Mouse (Mus musculus): Measurements from ENCODE around the gene Ctnnbl1. TPM values are rescaled to one million over a fixed set of nuclear protein-coding genes. Genes with fewer than 3 reads are reported as not detected.
A peak's percentile ranks its signal among the peaks of the same experiment; 100 is the strongest.

Gene Ctnnbl1
- total RNA-seq, 4 experiments from 2014 or later: 24.6 to 28.4 (median 27.7) TPM

DNA sequence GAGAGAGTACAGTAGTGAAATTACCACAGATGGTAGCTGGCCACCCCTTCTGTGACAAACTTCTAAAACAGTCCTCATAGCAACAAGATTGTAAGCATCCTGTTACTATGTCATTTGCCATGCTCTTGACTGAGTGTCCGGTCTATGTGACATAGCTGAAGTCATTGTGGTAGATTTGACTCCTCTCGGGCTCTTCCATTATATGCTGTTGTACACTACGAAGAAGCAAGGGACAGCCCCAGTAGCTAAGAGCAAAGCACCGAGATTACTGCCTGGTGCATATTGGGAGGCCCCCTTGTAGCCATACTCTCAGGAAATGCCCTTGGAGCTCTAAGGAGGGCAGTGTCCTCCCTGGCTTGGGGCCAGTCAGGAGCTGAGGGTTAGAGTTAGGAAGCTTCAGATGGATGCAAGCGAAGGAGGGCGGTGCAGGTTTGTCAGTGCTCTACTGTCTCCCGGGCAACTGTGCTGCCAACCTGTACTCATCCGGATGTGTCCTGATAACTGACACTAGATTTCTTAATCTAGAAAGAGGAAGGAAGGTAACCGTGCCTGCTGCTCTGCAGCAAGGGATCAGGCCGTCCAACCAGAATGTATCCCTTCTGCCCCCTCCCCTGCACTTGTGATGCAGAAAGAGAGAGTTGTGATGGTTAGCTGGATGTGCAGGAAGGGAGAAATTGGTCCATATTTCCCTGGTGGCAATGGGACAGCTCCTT lies 55.8 kb downstream of the Ctnnbl1 start:
- DNase-seq (ENCODE audit: low spot score in 2 of 2): no peak

DNA sequence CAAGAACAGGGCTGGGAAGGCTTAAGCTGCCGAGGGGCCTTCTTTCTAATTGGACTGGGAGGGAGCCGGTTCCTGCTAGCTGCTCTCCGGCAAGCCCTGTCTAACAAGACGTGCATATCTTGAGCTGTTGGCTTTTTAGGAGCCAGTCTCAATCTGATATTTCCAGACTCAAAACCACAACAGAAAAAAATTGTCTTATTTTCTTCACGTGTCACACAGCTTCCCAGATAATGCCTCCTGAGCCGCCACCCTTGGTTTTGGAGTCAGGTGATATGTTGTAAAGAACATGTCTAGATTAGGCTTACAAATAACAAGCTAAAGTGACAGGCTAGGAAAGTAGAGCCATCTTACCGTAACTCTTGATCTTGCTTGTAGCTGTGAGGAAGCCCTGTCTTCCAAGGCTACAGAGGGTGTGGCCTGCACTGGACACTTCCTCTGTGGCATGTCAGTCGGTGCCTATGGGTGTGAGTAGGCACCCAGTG lies 56.7 kb downstream of the Ctnnbl1 start:
- no peak for DNase-seq (ENCODE audit: low spot score in 2 of 2)

DNA sequence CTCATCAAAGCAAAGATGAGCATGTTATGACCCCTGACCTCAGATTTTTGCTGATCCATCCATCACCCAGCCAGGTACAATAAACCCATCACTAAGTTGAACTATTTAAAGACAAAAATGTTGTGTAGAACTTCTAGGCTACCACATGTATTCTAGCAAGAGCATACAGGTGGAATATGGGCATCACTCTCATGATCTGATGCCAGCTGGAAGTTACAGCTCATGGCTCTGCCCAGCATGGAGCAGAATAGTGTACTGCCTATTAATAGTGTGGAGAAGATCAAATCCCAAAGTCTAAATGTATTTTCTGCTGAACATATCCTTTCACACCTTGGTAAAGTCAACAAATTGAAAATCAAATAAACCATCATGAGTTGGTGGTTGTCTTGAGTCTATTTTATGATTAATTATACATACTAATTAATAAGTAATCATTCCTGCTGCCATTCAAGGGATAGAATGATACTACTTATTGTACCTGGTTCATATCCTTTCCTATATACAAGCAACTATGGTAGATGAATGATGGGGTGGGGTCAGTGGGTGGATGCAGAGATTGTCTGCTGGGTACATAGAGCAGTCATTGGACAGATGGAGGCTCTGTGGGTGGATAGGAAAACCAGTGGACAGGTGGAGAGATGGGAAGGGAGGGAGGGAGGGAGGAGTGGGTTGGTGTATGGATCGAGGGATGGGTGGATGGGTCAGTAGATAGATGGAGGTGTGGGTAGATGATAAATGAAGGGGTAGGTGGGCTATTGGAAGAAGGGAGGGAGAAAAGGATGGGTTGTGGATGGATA lies 58.6 kb downstream of the Ctnnbl1 start:
- DNase-seq (ENCODE audit: low spot score in 2 of 2): no peak

DNA sequence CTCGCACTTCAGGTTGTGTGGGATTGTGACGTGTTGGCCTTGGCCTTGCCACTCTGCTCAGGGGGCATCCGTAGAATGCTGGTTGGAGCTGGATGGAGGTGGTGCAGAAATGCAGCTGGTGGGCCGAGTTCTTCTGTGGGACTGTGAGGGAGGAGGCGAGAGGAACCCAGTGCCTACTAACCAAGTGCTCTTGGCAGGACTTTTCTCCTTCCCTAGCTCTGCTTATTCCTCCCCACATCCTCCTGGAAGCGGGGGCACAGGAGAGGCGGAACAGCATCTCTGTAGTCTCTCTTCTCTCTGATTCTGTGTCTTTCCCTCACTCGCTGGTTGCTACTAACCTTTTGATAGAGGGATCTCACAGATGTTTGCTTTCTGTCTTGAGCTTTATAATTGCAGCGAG lies 62.3 kb downstream of the Ctnnbl1 start:
- no peak for DNase-seq (ENCODE audit: low spot score in 2 of 2)

DNA sequence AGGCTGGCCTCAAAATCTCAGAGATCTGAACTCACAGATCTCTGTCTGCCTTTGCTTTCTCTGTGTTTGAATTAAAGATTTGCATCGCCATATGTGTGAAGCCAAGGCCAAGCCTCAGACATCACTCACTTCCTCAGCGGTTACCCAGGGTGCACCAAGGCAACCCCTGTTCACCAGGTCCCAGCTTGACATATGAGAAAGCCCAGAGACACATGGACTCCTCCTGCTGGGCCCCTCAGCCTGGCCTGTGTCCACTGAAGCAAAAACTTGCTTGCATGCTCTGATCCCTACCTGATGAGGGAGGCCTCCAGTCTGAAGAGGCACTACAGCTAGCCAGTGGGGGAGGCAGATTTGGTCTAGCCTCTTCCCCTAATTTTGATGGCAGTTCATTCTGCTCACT lies 63.1 kb downstream of the Ctnnbl1 start:
- no peak for DNase-seq (ENCODE audit: low spot score in 2 of 2)

DNA sequence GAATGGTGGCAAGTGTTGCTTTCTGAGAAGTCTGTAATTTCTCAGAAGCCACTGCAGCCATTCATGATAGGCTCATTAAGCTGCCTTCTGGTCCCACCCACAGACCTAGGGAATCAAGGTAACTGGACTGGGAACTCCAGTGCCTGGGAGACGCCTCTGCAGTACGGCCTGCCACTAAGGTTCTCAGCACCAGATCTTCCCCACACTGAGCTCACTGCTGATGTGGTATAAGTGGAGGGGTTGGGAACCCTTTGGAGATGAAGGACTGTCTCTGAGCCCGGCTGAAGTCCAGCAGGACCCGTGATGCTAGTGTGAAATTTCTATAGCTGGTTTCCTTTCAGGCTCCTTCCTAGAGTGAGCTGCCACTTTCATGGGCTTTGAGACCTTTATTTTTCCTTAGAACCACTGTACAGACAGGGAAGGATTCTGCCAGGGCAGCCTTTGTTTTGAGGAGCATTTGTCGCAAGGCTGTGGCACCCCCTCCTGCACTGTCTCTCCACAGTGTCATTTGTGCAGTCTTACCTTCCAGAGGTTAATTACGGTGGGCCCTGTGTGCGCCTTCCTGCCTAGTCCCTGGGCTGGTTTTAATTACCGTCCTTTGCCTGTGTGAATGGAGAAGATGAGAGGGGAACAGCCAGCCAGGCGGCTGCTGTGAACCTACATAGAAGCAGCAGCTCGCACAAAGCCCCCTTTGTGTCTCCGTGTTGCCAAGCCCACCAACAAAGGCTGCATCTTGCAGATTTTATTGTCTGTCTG lies 63.7 kb downstream of the Ctnnbl1 start:
- no peak for DNase-seq (ENCODE audit: low spot score in 2 of 2)

DNA sequence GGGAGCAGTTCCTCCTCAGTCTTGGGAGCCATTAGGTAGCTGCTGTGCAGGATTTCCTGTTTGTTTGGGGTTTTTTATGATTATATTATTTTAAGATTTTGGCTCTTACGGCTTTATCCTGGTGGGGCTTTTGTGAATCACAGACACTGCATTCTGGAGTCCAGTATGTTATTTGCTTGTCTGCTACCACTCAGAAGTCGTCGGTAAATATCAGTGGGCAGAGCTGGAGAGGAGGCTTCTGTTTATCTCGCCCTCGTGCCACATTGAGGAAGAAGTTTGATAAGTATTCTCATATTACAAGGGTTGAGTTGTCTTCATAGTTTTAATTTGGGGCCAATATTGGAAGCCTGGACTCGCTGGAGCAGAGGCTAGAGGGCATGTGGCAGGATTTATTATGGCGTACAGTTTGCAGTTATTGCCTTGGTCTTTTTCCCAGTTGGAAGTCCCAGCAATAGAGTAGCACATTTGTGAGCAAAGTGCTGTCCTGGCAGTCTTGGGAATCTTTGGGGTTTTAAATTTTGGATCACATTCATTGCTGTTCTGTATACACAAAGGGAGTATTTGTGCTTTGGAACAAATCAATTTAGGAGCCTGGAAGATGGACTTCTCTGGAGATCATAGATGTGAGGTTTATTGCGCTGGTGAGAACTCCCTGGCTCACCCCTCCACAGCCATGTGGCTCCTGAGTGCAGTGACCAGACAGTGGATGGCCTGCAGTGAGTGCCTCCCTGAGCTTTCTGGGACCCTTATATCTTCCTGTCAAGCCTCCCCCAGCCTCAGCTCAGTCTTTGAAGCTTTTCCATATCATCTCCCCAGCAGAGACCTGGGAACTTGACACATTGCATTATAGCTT lies 64.5 kb downstream of the Ctnnbl1 start:
- no peak for DNase-seq (ENCODE audit: low spot score in 2 of 2)

DNA sequence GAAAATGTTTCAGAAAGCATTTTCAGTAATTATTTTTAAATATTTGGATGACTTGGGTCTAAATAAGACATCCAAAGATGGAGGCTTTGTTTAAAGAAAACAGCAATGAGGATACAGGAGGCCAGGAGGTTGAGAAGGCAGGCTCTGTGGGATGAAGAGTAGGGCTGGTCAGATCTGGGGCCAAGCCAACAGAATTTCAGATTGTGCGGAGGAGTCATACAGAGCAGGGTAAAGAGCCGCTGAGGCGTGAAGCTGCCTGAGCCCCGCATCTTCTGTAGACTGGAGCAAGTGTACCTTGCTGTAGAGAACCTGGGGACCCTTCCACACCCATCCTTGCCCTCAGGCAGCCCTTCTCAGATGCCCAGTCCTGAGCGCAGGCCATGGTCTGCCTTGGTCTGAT lies 65.5 kb downstream of the Ctnnbl1 start:
- DNase-seq (ENCODE audit: low spot score in 2 of 2): no peak

DNA sequence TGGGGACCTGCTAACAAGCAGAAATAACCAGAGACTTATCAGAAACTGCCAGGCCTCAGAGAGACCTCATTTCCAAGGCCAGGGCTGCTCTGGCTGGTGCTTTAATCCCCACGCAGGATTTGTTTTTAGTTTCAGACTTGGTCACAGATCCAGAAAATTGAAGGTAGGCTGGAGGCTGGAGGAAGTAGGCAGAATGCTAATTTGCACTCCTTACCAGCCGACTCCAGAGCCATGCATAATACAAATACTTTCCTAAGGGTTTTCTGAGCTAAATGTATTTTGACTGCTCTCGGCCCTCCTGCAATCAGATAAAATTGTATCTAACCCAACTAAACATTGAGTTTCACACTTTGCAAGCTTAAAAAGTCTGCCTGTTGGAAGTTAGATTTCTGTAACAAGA lies 67.2 kb downstream of the Ctnnbl1 start:
- peak in 1 of 2 experiments; percentile 51 for DNase-seq (ENCODE audit: low spot score in 2 of 2)

DNA sequence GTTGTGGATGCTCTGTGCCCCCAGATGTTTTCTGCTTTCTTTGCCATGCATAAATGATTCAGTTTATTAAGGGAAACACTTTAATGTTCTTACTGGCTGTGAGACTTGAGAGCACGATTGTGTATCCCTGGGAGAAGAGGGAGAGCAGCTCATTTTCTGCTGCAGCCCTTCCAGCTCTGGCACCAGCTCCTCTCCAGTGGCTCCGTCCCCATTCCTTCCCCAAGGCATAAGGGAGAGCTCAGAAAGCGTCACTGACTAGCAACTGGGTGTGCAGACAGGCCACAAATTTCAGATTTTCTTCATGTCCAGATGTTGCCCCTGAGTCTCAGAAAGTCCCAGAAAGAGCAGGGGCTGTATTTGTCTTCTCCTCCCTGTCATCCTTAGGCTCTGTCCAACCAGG lies 67.9 kb downstream of the Ctnnbl1 start:
- DNase-seq (ENCODE audit: low spot score in 2 of 2): no peak

DNA sequence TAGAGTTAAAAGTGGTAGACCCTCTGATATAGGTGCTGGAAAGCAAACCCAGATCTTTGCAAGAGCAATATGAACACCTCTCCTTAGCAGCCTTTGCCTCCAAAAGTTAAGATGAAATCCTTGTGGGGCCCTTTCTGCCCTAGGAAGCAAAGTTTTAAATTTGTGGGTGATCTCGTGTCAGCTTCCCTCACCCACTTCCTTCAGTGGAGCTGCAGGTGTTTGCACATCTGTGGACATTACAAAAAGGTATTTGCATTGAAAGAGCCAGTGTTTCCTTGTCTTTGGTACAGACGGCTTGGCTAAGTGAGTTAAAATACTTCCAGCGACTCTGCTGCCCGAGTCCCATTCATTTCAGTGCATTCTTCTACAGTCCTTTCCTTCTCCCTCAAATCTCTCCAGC lies 69.9 kb downstream of the Ctnnbl1 start:
- DNase-seq (ENCODE audit: low spot score in 2 of 2): no peak

DNA sequence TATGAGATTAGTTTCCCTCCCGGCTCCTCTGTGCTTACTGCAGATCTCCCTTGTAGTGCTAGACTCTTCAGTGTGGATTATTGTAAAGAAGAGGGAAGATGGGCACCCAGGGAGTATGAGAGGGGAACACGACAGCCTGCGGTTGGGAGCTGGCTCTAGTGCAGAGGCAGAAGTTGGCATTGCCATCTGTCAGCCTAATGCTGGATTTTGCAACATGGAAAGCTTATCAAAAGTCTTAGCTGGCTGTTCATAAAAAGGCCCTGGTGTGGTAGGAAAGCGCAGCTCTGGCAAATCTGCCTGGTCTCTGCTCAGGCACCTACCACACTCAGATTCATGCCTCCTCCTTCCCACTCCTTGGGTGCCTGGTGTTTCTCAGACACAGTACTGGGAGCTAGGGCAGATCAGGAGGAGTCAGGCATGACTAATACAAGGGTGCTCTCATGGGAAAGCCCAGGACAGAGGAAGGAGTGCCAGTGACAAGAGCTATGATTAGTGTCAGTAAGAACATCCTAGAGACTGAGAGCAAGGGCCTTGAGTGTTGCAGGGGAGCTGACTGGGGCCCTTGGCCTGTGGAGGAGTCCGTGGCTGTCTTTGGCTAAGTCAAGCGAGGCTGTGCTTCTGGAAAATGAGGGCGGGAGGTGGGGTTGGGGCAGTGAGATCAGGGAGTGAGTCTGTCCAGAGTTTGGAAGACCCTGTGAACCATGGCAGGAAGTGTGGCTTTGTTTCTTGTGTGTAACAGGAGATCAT lies 70.6 kb downstream of the Ctnnbl1 start:
- DNase-seq (ENCODE audit: low spot score in 2 of 2): peak in 1 of 2 experiments; percentile 47

DNA sequence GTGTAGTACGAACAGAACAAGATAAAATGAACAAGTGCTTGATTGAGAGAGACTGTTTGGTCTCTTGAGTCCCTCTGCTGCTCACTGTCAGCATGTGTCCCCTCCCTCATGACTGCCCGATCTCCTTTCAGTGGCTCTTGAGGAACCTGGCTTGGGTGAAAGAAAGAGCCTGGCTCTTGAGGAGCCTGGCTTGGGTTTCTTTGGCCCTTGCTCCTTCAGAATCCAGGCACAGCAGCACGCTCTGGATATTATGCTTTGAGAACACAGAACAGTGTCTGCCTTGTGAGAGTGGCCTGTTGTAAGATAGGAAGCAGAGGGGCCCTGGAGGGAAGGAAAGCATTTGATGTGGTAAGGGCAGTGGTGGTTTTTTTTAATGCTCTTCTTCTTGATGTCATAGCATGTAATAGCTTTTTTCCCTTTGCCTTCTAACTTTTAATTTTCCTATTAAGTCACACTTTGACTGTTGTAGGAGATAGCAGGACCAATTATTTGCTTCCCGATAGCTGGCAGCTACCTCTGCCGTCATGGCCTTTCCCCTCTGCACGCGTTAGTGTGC lies 71.2 kb downstream of the Ctnnbl1 start:
- DNase-seq (ENCODE audit: low spot score in 2 of 2): no peak

DNA sequence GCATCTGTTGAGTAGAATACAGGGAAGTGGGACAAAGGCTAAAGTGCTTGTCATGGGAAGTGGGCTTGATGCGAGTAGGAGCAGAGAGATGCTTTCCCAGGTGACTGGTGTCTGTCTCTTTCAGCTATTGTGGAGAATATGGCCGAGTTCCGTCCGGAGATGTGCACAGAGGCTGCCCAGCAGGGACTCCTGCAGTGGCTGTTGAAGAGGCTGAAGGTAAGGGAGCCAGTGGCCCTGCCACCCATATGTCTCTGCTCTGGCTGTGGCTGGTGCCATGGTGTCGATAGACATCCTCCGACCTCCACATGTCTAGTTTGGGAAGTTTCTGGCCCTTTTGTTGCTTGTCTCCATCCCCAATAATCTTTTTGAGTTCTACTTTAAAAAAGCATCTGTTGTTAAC lies 72.1 kb downstream of the Ctnnbl1 start:
- DNase-seq (ENCODE audit: low spot score in 2 of 2): no peak

DNA sequence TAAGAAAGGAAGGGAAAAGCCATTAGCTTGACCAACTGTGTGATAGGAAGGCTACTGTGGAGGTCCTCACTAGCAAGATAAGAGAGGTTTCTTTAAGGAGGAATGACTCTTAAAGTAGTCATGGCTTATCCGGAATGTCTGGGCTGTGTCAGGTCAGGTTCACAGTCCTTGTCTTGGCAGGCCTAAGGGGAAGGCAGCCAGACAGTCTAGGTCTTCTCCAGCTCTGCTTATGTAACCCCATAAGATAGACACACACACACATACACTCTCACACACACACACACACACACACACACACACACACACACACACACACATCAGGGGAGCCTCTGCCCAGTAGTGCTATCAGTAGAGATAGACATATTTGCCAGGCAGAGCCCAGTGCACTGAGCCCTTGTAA lies 73.5 kb downstream of the Ctnnbl1 start:
- DNase-seq (ENCODE audit: low spot score in 2 of 2): no peak

DNA sequence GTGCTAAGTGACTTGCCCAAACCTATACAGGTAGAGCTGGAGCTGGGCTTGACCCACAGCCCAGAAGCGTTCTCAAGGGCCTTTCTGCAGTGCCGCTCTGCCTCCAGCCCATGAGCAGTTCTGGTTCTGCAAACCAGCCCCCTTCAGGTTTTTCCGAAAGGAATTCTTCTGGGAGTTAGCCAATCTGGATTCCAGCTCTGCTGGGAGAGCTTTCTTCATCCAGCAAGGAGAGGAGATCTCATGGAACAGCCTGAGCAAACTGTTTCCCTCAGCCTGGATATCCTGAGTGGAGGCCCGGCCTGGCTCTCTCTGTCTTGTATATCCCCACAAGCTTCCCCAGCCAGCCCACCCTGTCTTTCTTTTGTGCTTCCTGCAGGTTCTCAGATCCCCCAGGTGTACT lies 75.9 kb downstream of the Ctnnbl1 start:
- peak in 1 of 2 experiments; percentile 3 for DNase-seq (ENCODE audit: low spot score in 2 of 2)

DNA sequence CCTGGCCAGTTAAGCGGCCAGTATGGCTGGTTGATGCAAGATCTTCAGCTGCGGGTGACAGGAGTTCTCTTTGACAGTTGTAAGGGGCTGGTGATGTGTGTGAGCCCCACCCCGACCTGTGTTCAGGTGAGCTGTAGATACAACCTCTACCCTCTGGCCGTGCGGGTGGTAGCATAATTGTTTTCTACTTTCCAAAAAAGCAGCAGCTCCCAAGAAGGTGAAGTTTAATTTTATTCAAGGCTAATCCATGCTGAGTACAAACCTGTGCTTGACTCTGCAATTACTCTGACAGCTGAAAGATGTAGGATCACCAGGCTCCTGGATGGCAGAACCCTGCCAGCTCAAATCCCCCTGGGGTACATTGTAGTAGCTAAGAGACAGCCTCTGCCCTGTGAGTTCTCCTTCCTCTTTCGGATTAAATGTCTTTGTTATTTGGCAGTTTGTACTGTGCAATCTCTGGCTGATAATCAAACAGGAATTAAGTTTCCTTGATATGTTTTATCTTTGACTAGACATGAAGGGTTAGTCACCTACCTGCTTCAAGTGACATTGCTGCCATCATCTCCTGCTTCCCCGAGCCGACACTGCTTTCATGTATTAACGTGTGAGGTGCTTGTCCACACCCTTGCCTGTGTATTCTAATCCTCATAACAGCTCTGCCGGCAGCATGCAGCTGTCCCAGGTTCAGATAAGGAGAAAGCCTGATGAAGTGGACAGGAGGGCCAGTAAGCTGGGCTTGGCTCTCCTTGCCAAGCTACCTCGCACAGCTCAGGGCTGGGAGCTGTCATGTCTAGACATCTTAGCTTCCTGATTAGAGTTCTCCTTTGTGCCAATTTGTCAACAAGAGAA lies 77.1 kb downstream of the Ctnnbl1 start:
- peak in 1 of 2 experiments; percentile 3 for DNase-seq (ENCODE audit: low spot score in 2 of 2)

DNA sequence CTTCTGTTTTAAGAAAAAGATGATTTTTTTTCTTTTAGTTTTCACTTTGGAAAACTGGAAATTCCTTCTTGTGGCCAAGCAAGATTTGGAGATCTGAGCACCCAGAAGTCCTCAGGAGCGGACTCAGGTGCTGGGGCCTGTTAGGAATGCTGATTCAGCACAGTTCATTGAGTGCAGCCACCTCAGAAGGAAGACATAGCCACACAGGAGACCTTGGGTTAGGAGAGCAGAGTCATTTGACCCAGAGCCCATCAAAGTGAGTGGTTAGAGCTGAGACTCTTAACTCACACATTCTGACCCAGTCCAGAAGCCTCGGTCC lies 77.7 kb downstream of the Ctnnbl1 start:
- peak in 1 of 2 experiments; percentile 4 for DNase-seq (ENCODE audit: low spot score in 2 of 2)

DNA sequence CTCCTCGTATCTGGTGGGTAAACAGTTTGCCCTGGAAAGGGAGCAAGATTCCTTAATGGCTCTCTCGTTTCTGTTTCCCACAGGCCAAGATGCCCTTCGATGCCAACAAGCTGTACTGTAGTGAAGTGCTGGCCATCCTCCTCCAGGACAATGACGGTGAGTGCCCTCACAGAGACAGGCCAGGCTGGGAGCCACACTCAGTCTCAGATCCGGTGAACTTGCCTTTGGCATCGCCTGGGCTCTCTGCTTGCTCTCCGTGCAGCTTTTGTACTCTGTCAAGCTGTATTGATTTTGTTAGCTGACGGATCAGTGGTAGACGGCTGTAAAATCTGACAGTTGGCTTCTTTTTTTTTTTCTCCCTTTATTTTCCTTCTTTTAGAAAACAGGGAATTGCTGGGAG lies 80.5 kb downstream of the Ctnnbl1 start:
- peak in 1 of 2 experiments; percentile 3 for DNase-seq (ENCODE audit: low spot score in 2 of 2)

All from left cerebral cortex, adult 8-10 months (tissue).